Mouse (Mus musculus): ENCODE measurements around the gene Mpv17. TPM values are rescaled to one million over a fixed set of nuclear protein-coding genes. Genes with fewer than 3 reads are reported as not detected.
A peak's percentile ranks its signal among the peaks of the same experiment; 100 is the strongest.

Mpv17 gene
- total RNA-seq, 2 experiments from 2014 or later = 47.8 to 49.2 TPM

DNA sequence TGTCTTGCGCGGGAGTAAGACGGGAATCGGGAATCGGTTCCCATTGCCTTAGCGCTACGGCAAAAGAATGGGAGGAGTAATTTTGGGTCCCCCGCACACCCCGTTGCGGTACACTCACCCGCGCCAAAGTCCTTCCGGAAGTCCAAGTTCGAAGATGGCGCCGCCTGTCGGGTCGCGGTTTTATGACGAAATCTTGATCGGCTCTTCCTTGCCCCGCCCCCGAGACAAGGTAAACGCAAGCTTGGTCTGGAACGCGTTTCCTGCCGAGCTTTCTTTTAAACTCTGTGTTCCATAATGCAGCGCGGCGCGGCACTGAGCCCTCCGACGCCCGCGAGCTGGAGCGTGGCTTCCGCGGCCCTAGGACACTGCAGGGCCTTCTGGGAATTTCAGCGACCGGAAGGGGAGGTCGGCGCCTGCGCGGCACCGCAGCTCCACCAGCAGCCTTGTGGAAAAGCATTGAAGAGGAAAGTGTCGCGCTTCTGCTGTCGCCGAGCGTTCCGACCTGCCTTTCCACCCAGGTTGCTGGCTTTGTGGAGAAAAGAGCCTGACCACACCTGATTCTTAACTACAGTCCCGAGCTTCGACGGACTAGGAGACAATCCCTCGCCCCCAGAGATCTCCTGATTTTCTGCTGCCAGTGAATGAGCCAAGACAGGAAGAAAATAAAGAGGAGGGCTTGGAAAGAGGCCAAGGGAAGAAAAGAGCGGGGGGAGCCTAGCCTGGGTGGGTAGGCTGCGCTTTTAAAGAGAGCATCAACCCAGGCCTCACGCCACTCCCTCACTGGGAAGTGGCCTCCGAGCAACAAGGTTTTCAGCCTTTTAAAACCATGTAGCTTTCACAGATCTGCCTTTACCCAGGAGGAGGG is 25.9 kb upstream of the Mpv17 start, which contains the start of the genes Gm29609 and Gtf3c2:
Gm29609 (minus strand) TSS at position 146 of the 865 bp plus-strand sequence.
Gtf3c2 (minus strand) TSS at position 379 of the 865 bp plus-strand sequence.
- no peak; the same call in 1 of the 2 replicates for TF ChIP-seq CTCF (IDR thresholded peaks at IDR 0.05)
- DNase-seq (ENCODE audit: extremely low spot score in 1 of 2, low spot score in 2 of 2) = peak; percentile 96
- Histone ChIP-seq H3K4me3 (peak within 1 kb of the TSS; percentile 91), H3K27ac (peak within 1 kb of the TSS; percentile 96)
- intact Hi-C loops (cut with DNase I) = loop anchor here (1.0 kb wide), 2 partner anchors 13 to 26 kb away; partner anchors contain the start of genes Eif2b4, Mpv17 and Snx17

DNA sequence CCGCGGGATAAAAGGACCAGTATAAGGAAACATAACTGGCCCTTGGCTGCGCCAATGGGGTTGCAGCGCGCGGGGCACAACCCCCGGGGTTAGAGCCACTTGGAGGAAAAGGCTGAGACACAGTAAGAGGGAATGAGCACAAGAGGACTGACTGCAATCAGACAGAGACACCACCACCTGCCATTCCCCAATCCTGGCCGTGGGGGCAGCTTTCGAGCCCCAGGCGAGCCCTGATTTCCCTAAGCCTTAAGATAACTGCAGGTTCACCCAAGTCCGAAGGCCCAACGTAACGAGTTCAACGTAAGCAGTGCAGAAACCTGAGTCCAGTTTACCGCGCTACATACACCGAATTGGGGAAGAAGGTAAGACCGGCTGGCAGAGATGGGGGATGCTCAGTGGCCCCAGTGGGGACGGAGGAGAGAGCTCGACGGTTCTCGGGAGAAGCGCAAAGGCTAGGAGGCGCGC is 25.3 kb upstream of the Mpv17 start:
- intact Hi-C loops (cut with DNase I) = loop anchor here (1.0 kb wide), 1 partner anchor 25 kb away; the partner anchor contains the start of gene Mpv17
- no peak; the same call in 1 of the 2 replicates for TF ChIP-seq CTCF (IDR thresholded peaks at IDR 0.05)
- DNase-seq (ENCODE audit: extremely low spot score in 1 of 2, low spot score in 2 of 2) = peak in 1 of 2 experiments; percentile 26
- peak overlapping the region; percentile 96 for H3K27ac ChIP-seq
- peak overlapping the region; percentile 91 for H3K4me3 ChIP-seq

DNA sequence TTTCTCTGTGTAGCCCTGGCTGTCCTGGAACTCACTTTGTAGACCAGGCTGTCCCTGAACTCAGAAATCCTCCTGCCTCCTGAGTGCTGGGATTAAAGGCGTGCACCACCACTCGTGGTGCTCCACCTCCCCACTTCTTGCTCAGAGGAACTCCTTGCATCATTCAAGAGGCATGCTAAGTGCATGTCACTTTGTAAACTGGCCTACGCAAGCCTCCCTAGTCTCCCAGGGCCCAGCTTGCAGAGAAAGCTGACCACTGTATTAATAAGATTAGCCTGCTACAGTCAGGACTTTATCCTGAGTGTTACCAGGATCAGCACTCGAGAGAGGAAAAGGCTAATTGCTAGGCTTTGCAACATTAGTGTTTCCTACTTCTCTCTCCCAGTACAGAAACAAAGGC is 14.6 kb upstream of the Mpv17 start:
- no peak for TF ChIP-seq CTCF (IDR thresholded peaks at IDR 0.05)
- H3K27ac ChIP-seq = no peak overlapping the region
- H3K4me3 ChIP-seq = no peak overlapping the region
- DNase-seq (ENCODE audit: extremely low spot score in 1 of 2, low spot score in 2 of 2) = no peak
- intact Hi-C loops (cut with DNase I) = no loop called here

DNA sequence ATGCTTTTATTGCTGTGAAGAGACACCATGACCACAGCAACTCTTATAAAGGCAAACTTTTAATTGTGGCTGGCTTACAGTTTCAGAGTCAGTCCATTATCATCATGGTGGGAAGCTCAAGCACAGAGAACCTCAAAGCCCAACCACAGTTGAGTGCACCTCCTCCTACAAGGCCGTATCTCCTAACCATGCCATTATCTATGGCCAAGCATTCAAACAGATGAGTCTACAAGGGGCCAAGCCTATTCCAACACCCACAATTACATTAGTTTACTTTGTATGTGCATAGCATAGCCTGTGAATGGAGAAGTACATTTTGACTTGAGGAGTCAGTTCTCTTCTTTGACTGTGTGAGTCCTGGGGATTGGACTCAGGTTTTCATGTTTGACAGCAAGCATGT is 10.8 kb upstream of the Mpv17 start:
- TF ChIP-seq CTCF (IDR thresholded peaks at IDR 0.05) = no peak
- intact Hi-C loops (cut with DNase I) = no loop called here
- no peak overlapping the region for H3K27ac ChIP-seq
- H3K4me3 ChIP-seq = no peak overlapping the region
- no peak for DNase-seq (ENCODE audit: extremely low spot score in 1 of 2, low spot score in 2 of 2)

DNA sequence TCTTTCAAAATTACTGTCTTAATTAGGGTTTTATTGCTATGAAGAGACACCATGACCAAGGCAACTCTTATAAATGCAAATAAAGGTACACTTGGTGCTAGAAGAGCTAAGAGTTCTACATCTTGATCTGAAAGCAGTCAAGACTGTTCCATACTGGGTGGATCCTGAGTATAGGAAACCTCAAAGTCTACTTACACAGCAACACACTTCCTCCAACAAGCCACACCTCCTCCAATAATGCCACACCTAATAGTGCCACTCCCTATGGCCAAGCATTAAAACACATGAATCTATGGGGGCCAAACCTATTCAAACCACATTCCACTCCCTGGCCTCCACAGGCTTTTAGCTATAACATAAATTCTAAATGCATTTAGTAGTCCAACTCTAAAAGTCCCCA is 8.4 kb upstream of the Mpv17 start:
- TF ChIP-seq CTCF (IDR thresholded peaks at IDR 0.05) = no peak
- Histone ChIP-seq H3K4me3 (no peak overlapping the region), H3K27ac (no peak overlapping the region)
- no peak for DNase-seq (ENCODE audit: extremely low spot score in 1 of 2, low spot score in 2 of 2)
- intact Hi-C loops (cut with DNase I) = no loop called here

DNA sequence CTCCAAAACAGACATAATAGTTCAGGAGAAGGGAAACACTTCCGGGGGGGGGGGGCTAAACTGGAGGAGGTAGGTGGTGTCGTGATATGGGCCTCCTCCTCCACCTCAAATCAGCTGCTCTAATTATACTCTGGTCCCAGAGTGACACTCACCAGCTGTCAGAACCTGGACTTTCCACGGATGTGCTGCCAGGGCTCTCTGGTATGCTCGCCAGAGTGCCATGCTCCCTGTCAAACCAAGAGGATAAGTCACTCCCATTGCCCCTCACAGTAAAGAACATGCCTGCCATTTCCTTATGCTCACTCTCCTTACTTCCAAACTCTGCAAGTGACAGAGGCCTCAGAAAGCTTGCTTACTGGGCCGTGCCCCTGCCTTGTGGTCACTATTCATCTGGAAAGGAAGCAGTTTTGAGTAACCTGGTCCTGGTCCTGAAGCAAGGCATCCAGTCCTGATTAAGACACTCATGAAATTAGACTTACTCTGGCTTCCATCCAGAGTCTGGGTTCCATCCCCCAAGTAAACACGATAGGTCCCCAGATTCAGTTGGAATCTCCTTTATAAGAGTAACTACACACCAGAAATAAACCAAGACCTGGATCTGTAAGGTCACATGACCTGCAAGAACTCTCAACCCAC is 417 bp downstream of the Mpv17 start:
- intact Hi-C loops (cut with DNase I) = loop anchor here (1.0 kb wide), 1 partner anchor 26 kb away; the partner anchor contains the start of gene Gm29609
- peak overlapping the region; percentile 86 for H3K27ac ChIP-seq
- peak overlapping the region; percentile 88 for H3K4me3 ChIP-seq
- no peak for DNase-seq (ENCODE audit: extremely low spot score in 1 of 2, low spot score in 2 of 2)
- TF ChIP-seq CTCF (IDR thresholded peaks at IDR 0.05) = no peak

DNA sequence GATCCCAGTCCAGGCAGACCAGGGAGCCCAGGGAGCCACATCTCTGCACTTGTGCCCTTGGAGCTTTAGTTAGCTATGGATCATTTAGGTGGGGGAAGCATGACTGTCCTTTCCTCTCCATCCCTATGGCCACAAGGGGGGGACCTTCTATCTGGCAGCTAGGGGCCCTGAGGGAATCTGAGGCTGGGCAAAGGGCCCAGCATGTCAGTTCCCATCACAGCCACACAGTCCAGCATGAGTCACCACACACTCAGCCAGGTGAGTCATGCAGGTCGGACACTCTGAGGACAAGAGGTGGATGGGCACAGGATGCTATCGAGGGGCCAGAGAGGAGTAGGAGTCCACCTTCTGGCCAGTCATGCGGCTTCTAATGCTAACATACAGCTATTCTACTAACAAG is 2.3 kb downstream of the Mpv17 start:
- Histone ChIP-seq H3K4me3 (no peak overlapping the region), H3K27ac (no peak overlapping the region)
- intact Hi-C loops (cut with DNase I) = no loop called here
- no peak for DNase-seq (ENCODE audit: extremely low spot score in 1 of 2, low spot score in 2 of 2)
- TF ChIP-seq CTCF (IDR thresholded peaks at IDR 0.05) = no peak; the same call in 1 of the 2 replicates

DNA sequence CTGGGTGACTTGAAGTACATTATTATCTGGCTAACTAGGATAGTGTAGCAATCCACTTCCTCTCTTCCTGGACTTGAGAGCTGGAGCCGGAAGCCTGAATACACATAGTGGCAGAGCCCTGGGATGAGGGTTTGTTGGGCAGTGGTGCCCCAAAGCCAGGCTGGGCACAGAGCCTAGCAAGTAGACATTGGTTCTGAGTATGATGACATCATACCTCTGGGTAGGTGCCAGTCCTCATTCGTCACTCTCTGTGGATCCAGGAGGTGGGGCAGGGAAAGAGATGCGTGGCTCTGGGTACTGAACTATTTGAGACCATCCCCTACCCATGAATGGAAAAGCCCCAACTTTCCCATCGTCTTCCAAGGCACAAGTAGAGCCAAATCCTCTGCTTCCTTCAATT is 4.3 kb downstream of the Mpv17 start:
- TF ChIP-seq CTCF (IDR thresholded peaks at IDR 0.05) = no peak
- DNase-seq (ENCODE audit: extremely low spot score in 1 of 2, low spot score in 2 of 2) = no peak
- no peak overlapping the region for H3K27ac ChIP-seq
- no peak overlapping the region for H3K4me3 ChIP-seq
- intact Hi-C loops (cut with DNase I) = no loop called here

DNA sequence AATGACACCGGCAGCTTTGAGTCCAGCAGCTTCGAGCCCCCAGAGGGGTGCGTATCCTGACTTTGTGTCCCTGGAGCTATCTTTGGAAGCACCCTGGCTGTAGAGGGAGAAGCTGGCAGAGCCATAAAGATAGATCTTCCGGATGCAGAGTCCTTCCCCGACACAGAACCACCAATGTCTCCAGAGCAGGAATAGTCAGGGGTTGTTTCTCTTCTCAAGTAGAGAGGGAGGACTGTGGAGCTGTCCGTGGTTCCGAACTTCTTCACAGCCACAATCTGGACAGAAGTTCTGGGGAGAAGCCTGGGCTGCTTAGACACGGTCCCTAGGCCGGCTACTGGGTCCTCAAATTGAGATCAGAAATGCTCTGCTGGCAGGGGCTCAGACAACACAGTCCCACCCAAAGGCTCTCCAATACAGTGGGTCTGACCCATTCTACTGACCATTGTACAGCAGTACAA is 15.1 kb downstream of the Mpv17 start:
- TF ChIP-seq CTCF (IDR thresholded peaks at IDR 0.05) = no peak
- no peak for DNase-seq (ENCODE audit: extremely low spot score in 1 of 2, low spot score in 2 of 2)
- Histone ChIP-seq H3K27ac (no peak overlapping the region), H3K4me3 (no peak overlapping the region)
- intact Hi-C loops (cut with DNase I) = no loop called here

DNA sequence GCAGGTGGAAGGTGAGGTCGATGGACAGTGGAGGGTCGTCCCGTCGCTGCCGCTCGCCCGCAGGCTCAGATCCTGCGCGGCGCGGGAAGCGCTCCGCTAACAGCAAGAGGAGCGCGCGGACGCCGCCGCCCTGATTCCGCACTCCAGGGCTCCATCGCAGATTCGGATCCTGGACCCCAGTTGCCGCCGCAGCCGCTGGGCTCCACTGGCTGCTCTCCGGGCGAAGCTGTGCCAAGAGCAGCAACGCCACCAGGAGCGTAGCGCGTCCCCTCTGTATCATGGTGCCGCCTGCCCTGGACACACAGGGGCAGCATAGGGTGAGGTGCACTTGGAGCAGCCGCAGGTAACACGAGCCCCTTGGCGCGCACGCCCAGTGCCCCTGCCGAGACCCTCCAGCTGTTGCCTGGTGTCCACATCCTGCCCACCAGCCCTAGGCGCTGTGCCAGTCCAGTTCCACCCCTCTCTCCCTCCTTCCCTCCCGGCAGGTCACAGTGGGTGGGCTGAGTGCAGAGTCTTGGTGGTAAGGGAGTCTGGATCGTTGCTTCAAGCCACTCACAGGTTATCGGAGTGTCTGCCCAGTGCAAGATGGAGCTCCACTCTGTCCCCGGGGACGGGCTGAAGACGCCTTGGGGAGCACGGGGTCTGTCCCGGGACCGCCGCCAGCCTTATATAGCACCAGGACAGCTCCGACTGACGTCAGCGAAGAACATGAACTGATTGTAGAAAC is 15.6 kb downstream of the Mpv17 start, which contains the start of gene Ucn:
Ucn (minus strand) TSS at position 589 of the 727 bp plus-strand sequence.
- no peak for DNase-seq (ENCODE audit: extremely low spot score in 1 of 2, low spot score in 2 of 2)
- Histone ChIP-seq H3K27ac (no peak within 1 kb of the TSS), H3K4me3 (peak within 1 kb of the TSS; percentile 36)
- intact Hi-C loops (cut with DNase I) = no loop called here
- no peak for TF ChIP-seq CTCF (IDR thresholded peaks at IDR 0.05)

DNA sequence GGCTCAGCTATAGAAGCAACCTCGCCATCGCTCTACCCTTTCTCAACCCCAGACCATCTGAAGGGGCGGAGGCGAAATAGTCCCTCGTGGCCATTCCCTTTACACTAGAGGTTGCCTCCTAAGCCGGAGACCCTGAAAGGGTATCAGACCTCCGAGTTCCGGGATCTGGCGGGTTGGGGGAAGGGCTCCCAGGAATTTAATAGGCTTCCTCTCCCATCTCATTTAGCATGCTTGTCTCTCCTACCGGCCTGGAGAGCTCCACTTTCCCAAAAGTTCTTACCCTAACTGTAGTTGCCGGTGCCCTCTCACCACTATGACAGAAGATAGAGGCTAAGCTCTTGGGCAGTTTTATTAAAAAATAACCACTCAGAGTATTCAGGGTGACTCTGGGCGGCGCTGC is 16.4 kb downstream of the Mpv17 start:
- intact Hi-C loops (cut with DNase I) = no loop called here
- Histone ChIP-seq H3K4me3 (peak overlapping the region; percentile 36), H3K27ac (no peak overlapping the region)
- TF ChIP-seq CTCF (IDR thresholded peaks at IDR 0.05) = no peak
- no peak for DNase-seq (ENCODE audit: extremely low spot score in 1 of 2, low spot score in 2 of 2)

All from left cerebral cortex, adult 2 months (tissue).